Mouse (Mus musculus) cerebellum, postnatal 4 days (tissue): ENCODE measurements around the gene Nfkbie.

Experiments used
- DNase-seq, 2 experiments: peaks; one replicate each; pipeline ENCODE4 v3.0.0; 2022; ENCODE audit warnings: low spot score in 2 of 2, mixed read lengths in 1 of 2

The Nfkbie gene

GRCm38 (mm10) chr17:45543115-45543514, 12.4 kb upstream of the Nfkbie start:
- DNase-seq: no peak

GRCm38 (mm10) chr17:45544001-45544872, 11.3 kb upstream of the Nfkbie start:
- DNase-seq: peak in 1 of 2 experiments; percentile 64

- DNase-seq: no peak
Measured at GRCm38 (mm10) chr17:45544873-45545277, 10.6 kb upstream of the Nfkbie start.

GRCm38 (mm10) chr17:45545278-45545961, 10.1 kb upstream of the Nfkbie start:
- no peak for DNase-seq

GRCm38 (mm10) chr17:45546941-45547340, 8.6 kb upstream of the Nfkbie start:
- no peak for DNase-seq

GRCm38 (mm10) chr17:45547461-45548190, 7.9 kb upstream of the Nfkbie start:
- DNase-seq: no peak

- peak in 1 of 2 experiments; percentile 66 for DNase-seq
Measured at GRCm38 (mm10) chr17:45548541-45549512, 6.7 kb upstream of the Nfkbie start.

- peak in 1 of 2 experiments; percentile 76 for DNase-seq
Measured at GRCm38 (mm10) chr17:45549617-45550181, 5.8 kb upstream of the Nfkbie start, which contains the start of gene Tmem151b. TSS of gene Tmem151b (minus strand) at chr17:45549677.

GRCm38 (mm10) chr17:45550253-45550652, 5.2 kb upstream of the Nfkbie start:
- DNase-seq: no peak

- DNase-seq: no peak
Measured at GRCm38 (mm10) chr17:45551249-45551796, 4.2 kb upstream of the Nfkbie start.

GRCm38 (mm10) chr17:45551816-45552451, 3.6 kb upstream of the Nfkbie start:
- peak; percentile 76 to 90 for DNase-seq

- no peak for DNase-seq
Measured at GRCm38 (mm10) chr17:45553065-45553464, 2.4 kb upstream of the Nfkbie start.

GRCm38 (mm10) chr17:45554420-45554819, 1.1 kb upstream of the Nfkbie start:
- DNase-seq: no peak

GRCm38 (mm10) chr17:45556107-45556489, 595 bp downstream of the Nfkbie start:
- no peak for DNase-seq

- no peak for DNase-seq
Measured at GRCm38 (mm10) chr17:45556514-45557245, 1.2 kb downstream of the Nfkbie start.

- DNase-seq: no peak
Measured at GRCm38 (mm10) chr17:45557246-45557824, 1.8 kb downstream of the Nfkbie start.

- no peak for DNase-seq
Measured at GRCm38 (mm10) chr17:45557998-45558862, 2.7 kb downstream of the Nfkbie start.
